Mouse (Mus musculus) forebrain, embryonic 13.5 days (tissue): ENCODE data around the gene Creg1. TPM values are rescaled to one million over a fixed set of nuclear protein-coding genes. Genes with fewer than 3 reads are reported as not detected.

Source experiments
- ATAC-seq: fragments of 200-750 bp; cut with Nextera tagmentation; 2 replicates; pipeline ENCODE4 v1.8.0; 2017
- H3K27ac ChIP-seq: fragments of 300-500 bp; sonication (generic); 2 replicates; pipeline ENCODE4 v1.5.1; 2015; ENCODE audit warnings: inconsistent platforms, mild to moderate bottlenecking, moderate library complexity
- H3K27me3 ChIP-seq: fragments of 300-500 bp; sonication (generic); 2 replicates; pipeline ENCODE4 v1.6.1; 2015; ENCODE audit warnings: mild to moderate bottlenecking, inconsistent platforms
- H3K36me3 ChIP-seq: fragments of 300-500 bp; sonication (generic); 2 replicates; pipeline ENCODE4 v1.6.1; 2015; ENCODE audit warnings: mild to moderate bottlenecking, inconsistent platforms; ENCODE audit not compliant: poor library complexity, severe bottlenecking
- H3K4me1 ChIP-seq: fragments of 300-500 bp; sonication (generic); 2 replicates; pipeline ENCODE4 v1.6.1; 2015; ENCODE audit warnings: inconsistent platforms
- H3K4me2 ChIP-seq: fragments of 300-500 bp; sonication (generic); 2 replicates; pipeline ENCODE4 v1.6.1; 2015; ENCODE audit warnings: inconsistent platforms, mild to moderate bottlenecking, moderate library complexity
- H3K4me3 ChIP-seq: fragments of 300-500 bp; sonication (generic); 2 replicates; pipeline ENCODE4 v1.5.1; 2015; ENCODE audit warnings: mild to moderate bottlenecking, inconsistent platforms
- H3K9ac ChIP-seq: fragments of 300-500 bp; sonication (generic); 2 replicates; pipeline ENCODE4 v1.6.1; 2015; ENCODE audit warnings: mild to moderate bottlenecking, inconsistent platforms
- H3K9me3 ChIP-seq: fragments of 300-500 bp; sonication (generic); replicated peaks from 2 replicates; pipeline ENCODE4 v1.6.1; 2016; ENCODE audit warnings: inconsistent platforms
- WGBS: fragments of 180-500 bp; shearing (Covaris S2); methylation state at CpG from one replicate; pipeline ENCODE4 v1.1.7; 2015; 5-methylcytosine and 5-hydroxymethylcytosine counted together
- polyA plus RNA-seq: library from polyadenylated mRNA; unstranded; fragments of >200 nt; fragmentation: Nextera tagmentation; extraction: Ambion mirVana; gene quantifications from 2 replicates; pipeline ENCODE4 v1.2.1, GENCODE M21; 2015

Gene Creg1
- polyA plus RNA-seq, 1 experiment from 2014 or later: 21.5 TPM

GRCm38 (mm10) chr1:165801709-165802310 lies 38.3 kb downstream of the Creg1 start:
- no peak overlapping the region for H3K4me3 ChIP-seq
- no peaks in the 10 kb centered on the region for H3K4me1 ChIP-seq
- H3K36me3 ChIP-seq: no peaks in the 10 kb centered on the region
- no peaks in the 10 kb centered on the region for H3K27me3 ChIP-seq
- peaks cover 7% of the 10 kb centered on the region for H3K9me3 ChIP-seq
- H3K27ac ChIP-seq: no peak overlapping the region
- 86% methylated on average over 11 of the region's 11 CpGs for WGBS
- no peak overlapping the region for H3K9ac ChIP-seq
- no peak overlapping the region for H3K4me2 ChIP-seq
- no peak for ATAC-seq

GRCm38 (mm10) chr1:165803107-165803506 lies 39.6 kb downstream of the Creg1 start:
- H3K4me1 ChIP-seq: no peaks in the 10 kb centered on the region
- 93% methylated on average over 5 of the region's 5 CpGs for WGBS

GRCm38 (mm10) chr1:165804133-165804532 lies 40.6 kb downstream of the Creg1 start:
- no peak overlapping the region for H3K9ac ChIP-seq
- no peaks in the 10 kb centered on the region for H3K36me3 ChIP-seq
- H3K4me3 ChIP-seq: no peak overlapping the region
- H3K4me1 ChIP-seq: no peaks in the 10 kb centered on the region
- ATAC-seq: no peak
- 88% methylated on average over 4 of the region's 4 CpGs for WGBS
- no peak overlapping the region for H3K27ac ChIP-seq
- no peak overlapping the region for H3K4me2 ChIP-seq
- H3K9me3 ChIP-seq: peaks cover 7% of the 10 kb centered on the region
- peaks cover 13% of the 10 kb centered on the region for H3K27me3 ChIP-seq

More at GRCm38 (mm10) chr1:165803107-165803506, 39.6 kb downstream of the Creg1 start:
- H3K9me3 ChIP-seq: peaks cover 7% of the 10 kb centered on the region
- H3K4me2 ChIP-seq: no peak overlapping the region
- no peak overlapping the region for H3K9ac ChIP-seq
- peaks cover 7% of the 10 kb centered on the region for H3K27me3 ChIP-seq
- no peak overlapping the region for H3K4me3 ChIP-seq
- H3K27ac ChIP-seq: no peak overlapping the region
- H3K36me3 ChIP-seq: no peaks in the 10 kb centered on the region
- ATAC-seq: no peak

- no peak overlapping the region for H3K9ac ChIP-seq
- ATAC-seq: no peak
- peaks cover 26% of the 10 kb centered on the region for H3K4me1 ChIP-seq
- H3K4me3 ChIP-seq: no peak overlapping the region
- no peaks in the 10 kb centered on the region for H3K9me3 ChIP-seq
- peaks cover 64% of the 10 kb centered on the region for H3K27me3 ChIP-seq
- no peak overlapping the region for H3K27ac ChIP-seq
- 72% methylated on average over 2 of the region's 2 CpGs for WGBS
- H3K36me3 ChIP-seq: no peaks in the 10 kb centered on the region
- H3K4me2 ChIP-seq: no peak overlapping the region
Observed at GRCm38 (mm10) chr1:165810633-165811032, 47.1 kb downstream of the Creg1 start.

GRCm38 (mm10) chr1:165811170-165811569 lies 47.6 kb downstream of the Creg1 start:
- no peaks in the 10 kb centered on the region for H3K36me3 ChIP-seq
- no peak overlapping the region for H3K4me3 ChIP-seq
- H3K9ac ChIP-seq: no peak overlapping the region
- no peak overlapping the region for H3K4me2 ChIP-seq
- peaks cover 26% of the 10 kb centered on the region for H3K4me1 ChIP-seq
- H3K27me3 ChIP-seq: peaks cover 70% of the 10 kb centered on the region
- no peak for ATAC-seq
- 89% methylated on average over 5 of the region's 5 CpGs for WGBS
- H3K9me3 ChIP-seq: no peaks in the 10 kb centered on the region
- no peak overlapping the region for H3K27ac ChIP-seq

- ATAC-seq: no peak
- Histone ChIP-seq H3K9ac (no peak overlapping the region), H3K4me3 (no peak overlapping the region), H3K4me1 (peaks cover 26% of the 10 kb centered on the region), H3K36me3 (no peaks in the 10 kb centered on the region), H3K9me3 (no peaks in the 10 kb centered on the region), H3K27ac (no peak overlapping the region), H3K27me3 (peaks cover 82% of the 10 kb centered on the region), H3K4me2 (no peak overlapping the region)
- WGBS: 86% methylated on average over 3 of the region's 3 CpGs
Observed at GRCm38 (mm10) chr1:165812775-165813174, 49.2 kb downstream of the Creg1 start.

- Histone ChIP-seq H3K4me2 (peak overlapping the region; percentile 50), H3K4me3 (no peak overlapping the region), H3K4me1 (peaks cover 32% of the 10 kb centered on the region), H3K27ac (peak overlapping the region; percentile 73), H3K27me3 (peaks cover 87% of the 10 kb centered on the region), H3K9ac (peak overlapping the region; percentile 51), H3K36me3 (no peaks in the 10 kb centered on the region), H3K9me3 (no peaks in the 10 kb centered on the region)
- 0% methylated on average over 7 of the region's 7 CpGs for WGBS
- ATAC-seq: peak; percentile 70
Observed at GRCm38 (mm10) chr1:165814116-165814515, 50.6 kb downstream of the Creg1 start.

- H3K9ac ChIP-seq: peak overlapping the region; percentile 51
- no peaks in the 10 kb centered on the region for H3K36me3 ChIP-seq
- H3K4me1 ChIP-seq: peaks cover 32% of the 10 kb centered on the region
- H3K4me3 ChIP-seq: no peak overlapping the region
- peaks cover 92% of the 10 kb centered on the region for H3K27me3 ChIP-seq
- H3K9me3 ChIP-seq: no peaks in the 10 kb centered on the region
- ATAC-seq: peak; percentile 70
- H3K4me2 ChIP-seq: peak overlapping the region; percentile 50
- 3% methylated on average over 14 of the region's 14 CpGs for WGBS
- H3K27ac ChIP-seq: peak overlapping the region; percentile 73
Observed at GRCm38 (mm10) chr1:165814521-165815278, 51.2 kb downstream of the Creg1 start.

GRCm38 (mm10) chr1:165816391-165816790 lies 52.8 kb downstream of the Creg1 start:
- Histone ChIP-seq H3K36me3 (no peaks in the 10 kb centered on the region), H3K4me3 (no peak overlapping the region), H3K27me3 (peaks cover 90% of the 10 kb centered on the region), H3K9ac (no peak overlapping the region), H3K27ac (no peak overlapping the region), H3K9me3 (no peaks in the 10 kb centered on the region), H3K4me2 (no peak overlapping the region), H3K4me1 (peaks cover 32% of the 10 kb centered on the region)
- WGBS: 86% methylated on average over 9 of the region's 9 CpGs
- no peak for ATAC-seq

- WGBS: 52% methylated on average over 9 of the region's 9 CpGs
- no peak overlapping the region for H3K4me3 ChIP-seq
- H3K4me1 ChIP-seq: peaks cover 32% of the 10 kb centered on the region
- H3K9me3 ChIP-seq: no peaks in the 10 kb centered on the region
- no peak for ATAC-seq
- H3K9ac ChIP-seq: no peak overlapping the region
- no peaks in the 10 kb centered on the region for H3K36me3 ChIP-seq
- no peak overlapping the region for H3K27ac ChIP-seq
- H3K27me3 ChIP-seq: peaks cover 90% of the 10 kb centered on the region
- H3K4me2 ChIP-seq: no peak overlapping the region
Observed at GRCm38 (mm10) chr1:165817264-165817663, 53.7 kb downstream of the Creg1 start.

GRCm38 (mm10) chr1:165818145-165818860 lies 54.8 kb downstream of the Creg1 start:
- Histone ChIP-seq H3K4me1 (peaks cover 28% of the 10 kb centered on the region), H3K4me3 (no peak overlapping the region), H3K36me3 (no peaks in the 10 kb centered on the region), H3K27me3 (peaks cover 83% of the 10 kb centered on the region), H3K4me2 (no peak overlapping the region), H3K9ac (no peak overlapping the region), H3K27ac (no peak overlapping the region), H3K9me3 (no peaks in the 10 kb centered on the region)
- WGBS: 37% methylated on average over 8 of the region's 8 CpGs
- no peak for ATAC-seq

GRCm38 (mm10) chr1:165819147-165819546 lies 55.6 kb downstream of the Creg1 start:
- Histone ChIP-seq H3K4me3 (no peak overlapping the region), H3K9ac (no peak overlapping the region), H3K36me3 (no peaks in the 10 kb centered on the region), H3K4me2 (no peak overlapping the region), H3K4me1 (peaks cover 19% of the 10 kb centered on the region), H3K27me3 (peaks cover 81% of the 10 kb centered on the region), H3K27ac (no peak overlapping the region), H3K9me3 (no peaks in the 10 kb centered on the region)
- no peak for ATAC-seq
- WGBS: 75% methylated on average over 4 of the region's 4 CpGs
